Mouse (Mus musculus) intestine, embryonic 16.5 days (tissue): Measurements from ENCODE around the gene Gm2001. TPM values are rescaled to one million over a fixed set of nuclear protein-coding genes. Genes with fewer than 3 reads are reported as not detected.
"Not testable (repeated sequence)": the region's sequence is repeated elsewhere in the genome, so short reads cannot be mapped to it uniquely, and the experiment has no call there.

Experiments
- ATAC-seq: fragments of 200-750 bp; cut with Nextera tagmentation; 2 replicates; pipeline ENCODE4 v1.8.0; 2017; ENCODE audit warnings: moderate TSS enrichment, moderate library complexity
- H3K27ac ChIP-seq: fragments of 300-500 bp; sonication (generic); 2 replicates; pipeline ENCODE4 v1.5.1; 2014; ENCODE audit warnings: mild to moderate bottlenecking, low read length
- H3K27me3 ChIP-seq: fragments of 300-500 bp; sonication (generic); replicated peaks from 2 replicates; pipeline ENCODE4 v1.6.1; 2014; ENCODE audit warnings: low read length, control low read depth, mixed read lengths; ENCODE audit not compliant: control insufficient read depth, insufficient read depth
- H3K36me3 ChIP-seq: fragments of 300-500 bp; sonication (generic); 2 replicates; pipeline ENCODE4 v1.6.1; 2014; ENCODE audit warnings: low read length, control low read depth; ENCODE audit not compliant: control insufficient read depth, insufficient read depth
- H3K4me1 ChIP-seq: fragments of 300-500 bp; sonication (generic); 2 replicates; pipeline ENCODE4 v1.6.1; 2014; ENCODE audit warnings: low read length, control low read depth, mixed read lengths; ENCODE audit not compliant: control insufficient read depth, insufficient read depth
- H3K4me2 ChIP-seq: fragments of 300-500 bp; sonication (generic); 2 replicates; pipeline ENCODE4 v1.6.1; 2014; ENCODE audit warnings: low read depth, low read length, control low read depth
- H3K4me3 ChIP-seq: fragments of 300-500 bp; sonication (generic); 2 replicates; pipeline ENCODE4 v1.5.1; 2014; ENCODE audit warnings: mild to moderate bottlenecking, low read length
- H3K9ac ChIP-seq: fragments of 300-500 bp; sonication (generic); 2 replicates; pipeline ENCODE4 v1.6.1; 2014; ENCODE audit warnings: low read depth, low read length
- H3K9me3 ChIP-seq: fragments of 300-500 bp; sonication (generic); 2 replicates; pipeline ENCODE4 v1.6.1; 2016; ENCODE audit warnings: low read length, control low read depth; ENCODE audit not compliant: control insufficient read depth
- WGBS: fragments of 180-500 bp; shearing (Covaris S2); extraction: QIAGEN DNeasy Blood & Tissue Kit; methylation state at CpG from one replicate; pipeline ENCODE4 v1.1.7; 2014; 5-methylcytosine and 5-hydroxymethylcytosine counted together
- polyA plus RNA-seq: library from polyadenylated mRNA; unstranded; fragments of >200 nt; fragmentation: Nextera tagmentation; extraction: Ambion mirVana; gene quantifications from 2 replicates; pipeline ENCODE4 v1.2.1, GENCODE M21; 2015

Gene Gm2001
- polyA plus RNA-seq = not detected in 2 replicates

- not testable (repeated sequence) for H3K4me1 ChIP-seq, H3K9ac ChIP-seq, H3K27me3 ChIP-seq, H3K4me2 ChIP-seq, H3K9me3 ChIP-seq, H3K4me3 ChIP-seq, H3K36me3 ChIP-seq, H3K27ac ChIP-seq, ATAC-seq
- WGBS = 77% methylated on average over 1 of the region's 2 CpGs
Measured at GRCm38 (mm10) chr12:87842239-87842638, at the start of gene Gm2001. Gm2001 (minus strand) TSS chr12:87842339.

- not testable (repeated sequence) for ATAC-seq, H3K9me3 ChIP-seq, H3K4me3 ChIP-seq, H3K27me3 ChIP-seq, H3K4me2 ChIP-seq, H3K4me1 ChIP-seq, H3K9ac ChIP-seq, H3K27ac ChIP-seq, H3K36me3 ChIP-seq
- WGBS = 91% methylated on average over 5 of the region's 5 CpGs
Measured at GRCm38 (mm10) chr12:87873772-87874171, 31.6 kb upstream of the Gm2001 start, which contains the start of gene Gm2016. Gm2016 (plus strand) TSS chr12:87874072.

- H3K9me3 ChIP-seq, H3K4me2 ChIP-seq, H3K27ac ChIP-seq, ATAC-seq, H3K36me3 ChIP-seq, H3K27me3 ChIP-seq, H3K4me3 ChIP-seq, H3K4me1 ChIP-seq, H3K9ac ChIP-seq: not testable (repeated sequence)
- 91% methylated on average over 2 of the region's 2 CpGs for WGBS
Measured at GRCm38 (mm10) chr12:87864048-87864447, 21.9 kb upstream of the Gm2001 start.

GRCm38 (mm10) chr12:87863638-87864037 is 21.5 kb upstream of the Gm2001 start:
- H3K9me3 ChIP-seq, H3K36me3 ChIP-seq, H3K4me3 ChIP-seq, H3K9ac ChIP-seq, H3K4me2 ChIP-seq, H3K4me1 ChIP-seq, H3K27ac ChIP-seq, ATAC-seq, H3K27me3 ChIP-seq: not testable (repeated sequence)
- 91% methylated on average over 9 of the region's 11 CpGs for WGBS

GRCm38 (mm10) chr12:87861740-87862692 is 19.9 kb upstream of the Gm2001 start:
- not testable (repeated sequence) for H3K27me3 ChIP-seq, H3K4me3 ChIP-seq, ATAC-seq, H3K9me3 ChIP-seq, H3K27ac ChIP-seq, H3K9ac ChIP-seq, H3K4me2 ChIP-seq, H3K36me3 ChIP-seq, H3K4me1 ChIP-seq
- WGBS = 84% methylated on average over 23 of the region's 23 CpGs

- not testable (repeated sequence) for H3K27ac ChIP-seq, H3K4me1 ChIP-seq, H3K27me3 ChIP-seq, H3K4me3 ChIP-seq, H3K9ac ChIP-seq, H3K9me3 ChIP-seq, ATAC-seq, H3K4me2 ChIP-seq, H3K36me3 ChIP-seq
- 70% methylated on average over 1 of the region's 1 CpGs for WGBS
Measured at GRCm38 (mm10) chr12:87856067-87856466, 13.9 kb upstream of the Gm2001 start.

GRCm38 (mm10) chr12:87850657-87851056 is 8.5 kb upstream of the Gm2001 start:
- not testable (repeated sequence) for H3K4me2 ChIP-seq, H3K9ac ChIP-seq
- no CpG with 5 or more reads among the region's 2 CpGs for WGBS

GRCm38 (mm10) chr12:87816277-87816676 is 25.9 kb downstream of the Gm2001 start, which contains the start of gene BB287469:
BB287469 (plus strand) TSS chr12:87816577.
- not testable (repeated sequence) for ATAC-seq, H3K36me3 ChIP-seq, H3K27me3 ChIP-seq, H3K4me1 ChIP-seq, H3K9ac ChIP-seq, H3K4me2 ChIP-seq, H3K4me3 ChIP-seq, H3K9me3 ChIP-seq, H3K27ac ChIP-seq
- WGBS = 84% methylated on average over 5 of the region's 6 CpGs

More at GRCm38 (mm10) chr12:87850657-87851056, 8.5 kb upstream of the Gm2001 start:
- H3K9me3 ChIP-seq, H3K27ac ChIP-seq, H3K27me3 ChIP-seq, H3K36me3 ChIP-seq, H3K4me3 ChIP-seq, ATAC-seq, H3K4me1 ChIP-seq: not testable (repeated sequence)

- H3K4me2 ChIP-seq = not testable (repeated sequence)
Measured at GRCm38 (mm10) chr12:87797971-87798370, 44.2 kb downstream of the Gm2001 start.

More at GRCm38 (mm10) chr12:87797971-87798370, 44.2 kb downstream of the Gm2001 start:
- H3K27me3 ChIP-seq, H3K9ac ChIP-seq, H3K4me1 ChIP-seq, H3K9me3 ChIP-seq, H3K4me3 ChIP-seq, H3K27ac ChIP-seq, H3K36me3 ChIP-seq, ATAC-seq: not testable (repeated sequence)
- 89% methylated on average over 5 of the region's 5 CpGs for WGBS
